Mouse (Mus musculus) left cerebral cortex, postnatal 10 days (tissue): ENCODE measurements at regions not wholly inside any gene's neighbourhood (a gene's known extent, or its start where the extent isn't known, plus 50 kb on each side); places are given as distances from the start of the nearest gene placed in this dataset.
"Not testable (repeated sequence)": the region's sequence is repeated elsewhere in the genome, so short reads cannot be mapped to it uniquely, and the experiment has no call there.

Source experiments
- DNase-seq, 2 experiments: peaks; one replicate each; pipeline ENCODE4 v3.0.0; 2021 to 2022; ENCODE audit warnings: low spot score in 2 of 2, mixed read lengths in 1 of 2; ENCODE audit errors: extremely low spot score in 1 of 2
- intact Hi-C: fragments of 180-260 bp; cut with DNase I; formaldehyde crosslinking; loops from one replicate; pipeline ENCODE4 v1.15.1; 2025

GRCm38 (mm10) chr13:11030874-11031273, 670.2 kb upstream of the Chrm3 start:
- intact Hi-C loops, DNase-seq: not testable (repeated sequence)

- DNase-seq: no peak
- intact Hi-C loops: no loop called here
Observed at GRCm38 (mm10) chr13:11030381-11030780, 669.7 kb upstream of the Chrm3 start.

GRCm38 (mm10) chr13:11025918-11026317, 665.3 kb upstream of the Chrm3 start:
- intact Hi-C loops: no loop called here
- no peak for DNase-seq

- DNase-seq: no peak
- intact Hi-C loops: no loop called here
Observed at GRCm38 (mm10) chr13:11024441-11024840, 663.8 kb upstream of the Chrm3 start.

- peak in 1 of 2 experiments; percentile 23 for DNase-seq
- intact Hi-C loops: no loop called here
Observed at GRCm38 (mm10) chr13:11017584-11017983, 656.9 kb upstream of the Chrm3 start.

GRCm38 (mm10) chr13:11005374-11005773, 644.7 kb upstream of the Chrm3 start:
- DNase-seq: no peak
- intact Hi-C loops: no loop called here

- DNase-seq: no peak
- intact Hi-C loops: no loop called here
Observed at GRCm38 (mm10) chr13:10991151-10991550, 630.5 kb upstream of the Chrm3 start.

GRCm38 (mm10) chr13:10990503-10991025, 629.9 kb upstream of the Chrm3 start:
- DNase-seq: no peak
- intact Hi-C loops: no loop called here

- intact Hi-C loops: no loop called here
- DNase-seq: no peak
Observed at GRCm38 (mm10) chr13:10989095-10989814, 628.6 kb upstream of the Chrm3 start.

GRCm38 (mm10) chr13:10983736-10984135, 623.1 kb upstream of the Chrm3 start:
- intact Hi-C loops: no loop called here
- DNase-seq: no peak

- intact Hi-C loops: no loop called here
- no peak for DNase-seq
Observed at GRCm38 (mm10) chr13:10982543-10982942, 621.9 kb upstream of the Chrm3 start.

- intact Hi-C loops: no loop called here
- DNase-seq: no peak
Observed at GRCm38 (mm10) chr13:10971932-10972331, 611.3 kb upstream of the Chrm3 start.

GRCm38 (mm10) chr13:10970721-10971120, 610.1 kb upstream of the Chrm3 start:
- intact Hi-C loops: no loop called here
- DNase-seq: no peak

GRCm38 (mm10) chr13:10952923-10953322, 592.3 kb upstream of the Chrm3 start:
- intact Hi-C loops: no loop called here
- no peak for DNase-seq

GRCm38 (mm10) chr13:10950658-10951057, 590.0 kb upstream of the Chrm3 start:
- DNase-seq, intact Hi-C loops: not testable (repeated sequence)

GRCm38 (mm10) chr13:10947398-10947797, 586.8 kb upstream of the Chrm3 start:
- DNase-seq: no peak
- intact Hi-C loops: loop anchor here (10.0 kb wide), 1 partner anchor 617 kb away; no protein-coding TSS in a partner anchor

- DNase-seq: no peak
- intact Hi-C loops: loop anchor here (10.0 kb wide), 1 partner anchor 621 kb away; no protein-coding TSS in a partner anchor
Observed at GRCm38 (mm10) chr13:10943877-10944276, 583.2 kb upstream of the Chrm3 start.

GRCm38 (mm10) chr13:10942031-10942655, 581.5 kb upstream of the Chrm3 start:
- intact Hi-C loops: loop anchor here (10.0 kb wide), 1 partner anchor 623 kb away; no protein-coding TSS in a partner anchor
- peak in 1 of 2 experiments; percentile 25 for DNase-seq

GRCm38 (mm10) chr13:10938233-10938632, 577.6 kb upstream of the Chrm3 start:
- no peak for DNase-seq
- intact Hi-C loops: no loop called here

- intact Hi-C loops: no loop called here
- DNase-seq: no peak
Observed at GRCm38 (mm10) chr13:10930741-10931140, 570.1 kb upstream of the Chrm3 start.
